Mouse (Mus musculus): Measurements from ENCODE around the gene Hspb7.

Gene Hspb7

GRCm38 (mm10) chr4:141419398-141420191 lies 984 bp upstream of the Hspb7 start:
- in situ Hi-C loops (cut with MboI, MseI): no loop called here

- in situ Hi-C loops (cut with MboI, MseI): no loop called here
Measured at GRCm38 (mm10) chr4:141420886-141421285, 307 bp downstream of the Hspb7 start.

- in situ Hi-C loops (cut with MboI, MseI): no loop called here
Measured at GRCm38 (mm10) chr4:141421423-141421822, 844 bp downstream of the Hspb7 start.

- in situ Hi-C loops (cut with MboI, MseI): no loop called here
Measured at GRCm38 (mm10) chr4:141422841-141423240, 2.3 kb downstream of the Hspb7 start.

GRCm38 (mm10) chr4:141423288-141423687 lies 2.7 kb downstream of the Hspb7 start:
- in situ Hi-C loops (cut with MboI, MseI): no loop called here

GRCm38 (mm10) chr4:141423691-141424431 lies 3.3 kb downstream of the Hspb7 start:
- in situ Hi-C loops (cut with MboI, MseI): no loop called here

- in situ Hi-C loops (cut with MboI, MseI): no loop called here
Measured at GRCm38 (mm10) chr4:141425484-141426479, 5.2 kb downstream of the Hspb7 start.

GRCm38 (mm10) chr4:141426796-141427745 lies 6.5 kb downstream of the Hspb7 start:
- in situ Hi-C loops (cut with MboI, MseI): no loop called here

GRCm38 (mm10) chr4:141427921-141428320 lies 7.3 kb downstream of the Hspb7 start:
- in situ Hi-C loops (cut with MboI, MseI): no loop called here

- in situ Hi-C loops (cut with MboI, MseI): no loop called here
Measured at GRCm38 (mm10) chr4:141429381-141429780, 8.8 kb downstream of the Hspb7 start.

GRCm38 (mm10) chr4:141429847-141430246 lies 9.3 kb downstream of the Hspb7 start:
- in situ Hi-C loops (cut with MboI, MseI): no loop called here

- in situ Hi-C loops (cut with MboI, MseI): no loop called here
Measured at GRCm38 (mm10) chr4:141430997-141431396, 10.4 kb downstream of the Hspb7 start.

- in situ Hi-C loops (cut with MboI, MseI): no loop called here
Measured at GRCm38 (mm10) chr4:141432666-141433065, 12.1 kb downstream of the Hspb7 start.

GRCm38 (mm10) chr4:141433191-141433590 lies 12.6 kb downstream of the Hspb7 start:
- in situ Hi-C loops (cut with MboI, MseI): no loop called here

- in situ Hi-C loops (cut with MboI, MseI): no loop called here
Measured at GRCm38 (mm10) chr4:141435974-141436373, 15.4 kb downstream of the Hspb7 start, which contains the start of gene Srarp. Srarp (minus strand) TSS chr4:141436105.

- in situ Hi-C loops (cut with MboI, MseI): no loop called here
Measured at GRCm38 (mm10) chr4:141439083-141439803, 18.7 kb downstream of the Hspb7 start.

- in situ Hi-C loops (cut with MboI, MseI): no loop called here
Measured at GRCm38 (mm10) chr4:141440877-141441276, 20.3 kb downstream of the Hspb7 start.

- in situ Hi-C loops (cut with MboI, MseI): no loop called here
Measured at GRCm38 (mm10) chr4:141443641-141444429, 23.3 kb downstream of the Hspb7 start.
